Mouse (Mus musculus): ENCODE measurements around the gene Stmn1. TPM values are rescaled to one million over a fixed set of nuclear protein-coding genes. Genes with fewer than 3 reads are reported as not detected.

The Stmn1 gene
- total and polyA plus RNA-seq, 3 experiments, result 171 to 935 (median 179) TPM

DNA sequence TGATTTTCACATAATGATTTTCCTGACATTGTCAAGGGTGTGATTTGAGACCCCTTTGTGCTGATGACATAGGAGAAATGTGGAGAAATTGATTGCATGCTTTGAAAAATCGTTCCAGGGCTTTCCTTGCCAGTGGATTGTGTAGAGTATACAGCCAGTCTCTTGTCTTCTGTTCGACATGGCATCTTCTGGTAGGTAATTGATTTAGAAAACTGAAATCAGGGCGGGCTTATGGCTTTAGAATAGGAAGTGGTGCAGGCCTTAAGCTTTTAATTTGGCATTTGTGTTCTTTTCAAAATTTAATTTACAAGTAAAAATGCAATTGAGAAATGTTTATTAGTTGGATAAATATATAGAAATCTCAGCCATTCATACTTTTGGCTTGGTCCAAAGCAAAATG is 1.9 kb downstream of the Stmn1 start:
- Histone ChIP-seq H3K36me3 (replicated peaks) (peaks cover 40% of the 10 kb centered on the region), H3K4me3 (ENCODE audit: low read depth, low read length) (no peak overlapping the region), H3K27me3 (ENCODE audit: insufficient read depth, low read length) (peaks cover 22% of the 10 kb centered on the region), H3K9me3 (replicated peaks) (no peaks in the 10 kb centered on the region), H3K4me1 (ENCODE audit: insufficient read depth, low read depth, low read length) (peaks cover 22% of the 10 kb centered on the region)
- no peak for TF ChIP-seq POLR2AphosphoS5 (IDR thresholded peaks at IDR 0.05; ENCODE audit: insufficient replicate concordance, low read depth, low read length)
- no peak for ATAC-seq (ENCODE audit: extremely low read depth, insufficient number of reproducible peaks, low FRiP score, poor library complexity, severe bottlenecking)
- no peak for DNase-seq (ENCODE audit: low spot score)

DNA sequence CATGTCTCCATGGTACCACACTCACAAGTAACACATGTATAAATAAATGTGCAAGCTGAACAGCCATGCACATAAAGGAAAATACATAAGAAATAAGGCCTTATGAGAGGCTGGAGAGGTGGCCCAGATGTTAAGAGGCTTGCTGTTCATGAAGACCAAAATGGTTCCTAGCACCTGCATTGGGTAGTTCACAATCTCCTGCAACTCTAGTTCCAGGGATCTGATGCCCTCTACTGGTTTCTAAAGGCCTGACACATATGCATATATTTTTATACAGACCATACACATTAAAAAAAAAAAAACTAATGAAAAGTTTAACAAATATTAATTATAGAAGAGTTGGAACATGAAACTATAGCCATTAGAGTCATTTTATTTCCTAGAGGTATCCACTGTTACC is 3.3 kb downstream of the Stmn1 start:
- Histone ChIP-seq H3K4me3 (ENCODE audit: low read depth, low read length) (no peak overlapping the region), H3K27me3 (ENCODE audit: insufficient read depth, low read length) (peaks cover 14% of the 10 kb centered on the region), H3K36me3 (replicated peaks) (peaks cover 53% of the 10 kb centered on the region), H3K4me1 (ENCODE audit: insufficient read depth, low read depth, low read length) (peaks cover 19% of the 10 kb centered on the region), H3K9me3 (replicated peaks) (no peaks in the 10 kb centered on the region)
- TF ChIP-seq CTCF (IDR thresholded peaks at IDR 0.05; ENCODE audit: low read depth, low read length) (no peak), GATA1 (IDR thresholded peaks at IDR 0.05; ENCODE audit: borderline replicate concordance, low read length) (no peak), GATA2 (IDR thresholded peaks at IDR 0.05; ENCODE audit: borderline replicate concordance, low read depth, low read length) (no peak)
- ATAC-seq (ENCODE audit: extremely low read depth, insufficient number of reproducible peaks, low FRiP score, poor library complexity, severe bottlenecking) (no peak), DNase-seq (ENCODE audit: low spot score) (no peak)

DNA sequence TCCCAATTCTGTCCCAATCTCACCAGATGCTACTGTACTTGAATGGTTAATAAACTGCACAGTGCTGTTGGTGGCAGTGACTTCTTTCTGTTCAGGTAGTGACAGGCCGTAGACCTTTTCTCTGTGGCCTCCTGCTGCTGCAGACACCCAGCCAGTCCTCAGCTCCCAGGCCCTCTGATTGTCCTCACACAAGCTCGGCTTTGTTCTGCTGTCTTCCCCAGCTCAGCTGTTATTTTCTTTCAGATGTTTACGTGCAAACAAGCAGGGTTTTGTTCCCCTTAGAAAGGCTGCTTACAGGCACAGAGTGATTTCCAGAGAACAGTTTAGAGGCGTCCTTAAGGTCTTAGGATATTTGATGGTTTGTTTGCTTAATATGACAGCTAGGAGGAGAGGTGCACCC is 5.6 kb downstream of the Stmn1 start:
- Histone ChIP-seq H3K4me3 (ENCODE audit: low read depth, low read length) (no peak overlapping the region), H3K36me3 (replicated peaks) (peaks cover 61% of the 10 kb centered on the region)

DNA sequence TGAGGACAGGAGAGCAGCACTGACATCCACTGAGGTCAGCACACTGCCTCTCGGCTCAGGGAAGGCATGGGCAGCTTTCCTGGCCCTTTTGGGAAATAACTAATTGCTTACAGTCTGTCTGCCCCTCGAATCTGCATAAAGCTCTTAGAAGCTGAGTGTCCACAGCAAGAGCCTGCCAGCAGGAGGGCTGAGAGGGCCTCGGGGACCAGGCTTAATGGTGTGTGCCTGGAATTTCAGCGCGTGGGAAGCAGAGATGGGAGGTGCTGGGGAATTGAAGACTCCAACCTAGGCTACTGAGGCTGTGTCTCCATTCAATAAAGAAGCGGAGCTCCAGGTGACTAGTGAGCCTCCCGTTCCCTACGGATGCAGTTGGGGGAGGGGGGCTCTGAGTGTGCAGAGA is 6.1 kb downstream of the Stmn1 start:
- DNase-seq (ENCODE audit: low spot score) (no peak), ATAC-seq (ENCODE audit: extremely low read depth, insufficient number of reproducible peaks, low FRiP score, poor library complexity, severe bottlenecking) (no peak)
- H3K27me3 ChIP-seq (ENCODE audit: insufficient read depth, low read length), result no peaks in the 10 kb centered on the region; the same call in 1 of the 2 replicates
- TF ChIP-seq POLR2AphosphoS5 (IDR thresholded peaks at IDR 0.05; ENCODE audit: insufficient replicate concordance, low read depth, low read length) (no peak), GATA1 (IDR thresholded peaks at IDR 0.05; ENCODE audit: borderline replicate concordance, low read length) (no peak), TAL1 (conservative IDR thresholded peaks at IDR 0.05; ENCODE audit: low read depth, low read length) (no peak), GATA2 (IDR thresholded peaks at IDR 0.05; ENCODE audit: borderline replicate concordance, low read depth, low read length) (no peak), CTCF (IDR thresholded peaks at IDR 0.05; ENCODE audit: low read depth, low read length) (no peak)
- H3K4me1 ChIP-seq (ENCODE audit: insufficient read depth, low read depth, low read length), result peaks cover 17% of the 10 kb centered on the region
- H3K9me3 ChIP-seq (replicated peaks), result no peaks in the 10 kb centered on the region
- no peak overlapping the region for H3K4me3 ChIP-seq (ENCODE audit: low read depth, low read length)
- H3K36me3 ChIP-seq (replicated peaks), result peaks cover 61% of the 10 kb centered on the region

More for the DNA sequence above, 5.6 kb downstream of the Stmn1 start:
- Histone ChIP-seq H3K27me3 (ENCODE audit: insufficient read depth, low read length) (no peaks in the 10 kb centered on the region; the same call in 1 of the 2 replicates), H3K9me3 (replicated peaks) (no peaks in the 10 kb centered on the region), H3K4me1 (ENCODE audit: insufficient read depth, low read depth, low read length) (peaks cover 17% of the 10 kb centered on the region)
- no peak for ATAC-seq (ENCODE audit: extremely low read depth, insufficient number of reproducible peaks, low FRiP score, poor library complexity, severe bottlenecking)
- TF ChIP-seq CTCF (IDR thresholded peaks at IDR 0.05; ENCODE audit: low read depth, low read length) (no peak), GATA2 (IDR thresholded peaks at IDR 0.05; ENCODE audit: borderline replicate concordance, low read depth, low read length) (no peak), GATA1 (IDR thresholded peaks at IDR 0.05; ENCODE audit: borderline replicate concordance, low read length) (no peak), TAL1 (conservative IDR thresholded peaks at IDR 0.05; ENCODE audit: low read depth, low read length) (no peak), POLR2AphosphoS5 (IDR thresholded peaks at IDR 0.05; ENCODE audit: insufficient replicate concordance, low read depth, low read length) (no peak)
- no peak for DNase-seq (ENCODE audit: low spot score)

DNA sequence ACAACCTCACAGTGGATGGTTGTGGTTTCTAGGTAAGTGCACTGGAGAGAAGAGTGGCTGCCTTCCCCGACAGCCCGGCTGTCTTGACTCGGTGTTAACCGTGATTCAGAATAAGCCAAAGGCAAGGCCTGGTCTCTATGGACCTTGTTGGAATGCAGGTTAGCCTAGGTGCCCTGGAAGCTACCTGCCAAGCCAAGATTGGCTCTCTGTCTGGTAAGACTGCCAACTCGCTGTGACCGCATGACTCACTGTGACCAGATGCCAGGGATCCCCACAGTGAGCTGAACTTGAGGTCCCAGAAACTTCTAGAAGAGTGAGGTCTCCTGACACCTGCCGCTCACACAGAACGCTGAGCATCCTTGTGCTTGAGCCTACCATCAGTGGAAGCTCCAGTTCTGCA is 8.8 kb downstream of the Stmn1 start:
- TF ChIP-seq CTCF (IDR thresholded peaks at IDR 0.05; ENCODE audit: low read depth, low read length) (0 out of 2 replicates have a peak, but pooled peaks have one; percentile 2), POLR2AphosphoS5 (IDR thresholded peaks at IDR 0.05; ENCODE audit: insufficient replicate concordance, low read depth, low read length) (no peak)
- peaks cover 10% of the 10 kb centered on the region for H3K4me1 ChIP-seq (ENCODE audit: insufficient read depth, low read depth, low read length)
- H3K4me3 ChIP-seq (ENCODE audit: low read depth, low read length), result no peak overlapping the region
- H3K27me3 ChIP-seq (ENCODE audit: insufficient read depth, low read length), result peaks cover 7% of the 10 kb centered on the region
- ATAC-seq (ENCODE audit: extremely low read depth, insufficient number of reproducible peaks, low FRiP score, poor library complexity, severe bottlenecking) (no peak), DNase-seq (ENCODE audit: low spot score) (no peak)
- H3K36me3 ChIP-seq (replicated peaks), result peaks cover 48% of the 10 kb centered on the region
- H3K9me3 ChIP-seq (replicated peaks), result no peaks in the 10 kb centered on the region

DNA sequence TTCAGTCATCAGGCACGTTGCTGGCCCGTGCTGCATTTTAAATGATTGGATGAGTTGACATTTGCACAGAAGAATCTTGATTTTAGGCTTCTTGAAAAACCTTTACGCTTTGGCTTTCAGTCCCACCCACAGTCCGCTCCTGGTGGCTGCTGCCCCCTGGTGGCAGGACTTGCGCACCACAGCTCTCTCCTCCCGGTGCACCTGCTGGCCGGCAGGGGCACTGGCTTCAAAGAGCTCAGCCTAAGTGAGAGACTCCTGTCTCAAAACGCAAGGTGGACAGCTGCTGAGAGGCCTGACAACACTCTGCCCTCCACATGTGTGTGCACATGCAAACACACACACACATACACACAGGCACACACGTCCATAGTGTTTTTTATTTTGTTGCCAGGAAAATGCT is 9.9 kb downstream of the Stmn1 start:
- H3K36me3 ChIP-seq (replicated peaks), result peaks cover 37% of the 10 kb centered on the region
- peak; percentile 75 for ATAC-seq (ENCODE audit: extremely low read depth, insufficient number of reproducible peaks, low FRiP score, poor library complexity, severe bottlenecking)
- H3K9me3 ChIP-seq (replicated peaks), result no peaks in the 10 kb centered on the region
- peak; percentile 74 for DNase-seq (ENCODE audit: low spot score)
- H3K4me1 ChIP-seq (ENCODE audit: insufficient read depth, low read depth, low read length), result peaks cover 16% of the 10 kb centered on the region
- H3K27me3 ChIP-seq (ENCODE audit: insufficient read depth, low read length), result peaks cover 16% of the 10 kb centered on the region
- TF ChIP-seq POLR2AphosphoS5 (IDR thresholded peaks at IDR 0.05; ENCODE audit: insufficient replicate concordance, low read depth, low read length), result no peak
- peak; percentile 98 for TF ChIP-seq CTCF (IDR thresholded peaks at IDR 0.05; ENCODE audit: low read depth, low read length)
- no peak overlapping the region for H3K4me3 ChIP-seq (ENCODE audit: low read depth, low read length)

DNA sequence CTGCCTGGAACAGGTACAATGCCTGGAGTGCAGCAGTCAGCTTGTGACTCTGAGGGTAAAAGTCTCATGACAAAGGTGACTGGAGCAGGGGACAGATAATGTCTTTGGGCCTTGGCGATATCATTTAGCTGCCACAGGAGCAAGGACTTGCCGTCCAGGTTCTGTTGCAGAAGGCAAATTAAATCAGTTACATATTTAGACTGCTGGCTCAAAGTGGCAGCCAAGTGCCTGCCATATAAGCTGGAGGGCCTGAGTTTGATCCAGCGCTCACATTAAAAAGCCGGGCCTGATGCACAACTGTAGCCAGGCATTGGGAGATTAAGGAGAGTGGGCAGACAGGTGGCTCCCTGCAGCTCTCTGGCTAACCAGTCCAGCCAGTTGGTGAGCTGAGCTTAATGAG is 11.7 kb downstream of the Stmn1 start:
- no peak for DNase-seq (ENCODE audit: low spot score)
- Histone ChIP-seq H3K36me3 (replicated peaks) (peaks cover 22% of the 10 kb centered on the region), H3K9me3 (replicated peaks) (no peaks in the 10 kb centered on the region), H3K27me3 (ENCODE audit: insufficient read depth, low read length) (peaks cover 33% of the 10 kb centered on the region), H3K4me3 (ENCODE audit: low read depth, low read length) (no peak overlapping the region), H3K4me1 (ENCODE audit: insufficient read depth, low read depth, low read length) (peaks cover 15% of the 10 kb centered on the region)
- TF ChIP-seq GATA2 (IDR thresholded peaks at IDR 0.05; ENCODE audit: borderline replicate concordance, low read depth, low read length) (no peak), POLR2AphosphoS5 (IDR thresholded peaks at IDR 0.05; ENCODE audit: insufficient replicate concordance, low read depth, low read length) (no peak), TAL1 (conservative IDR thresholded peaks at IDR 0.05; ENCODE audit: low read depth, low read length) (no peak), CTCF (IDR thresholded peaks at IDR 0.05; ENCODE audit: low read depth, low read length) (no peak), GATA1 (IDR thresholded peaks at IDR 0.05; ENCODE audit: borderline replicate concordance, low read length) (no peak)
- no peak for ATAC-seq (ENCODE audit: extremely low read depth, insufficient number of reproducible peaks, low FRiP score, poor library complexity, severe bottlenecking)
